Mouse (Mus musculus) gastrocnemius, postnatal 4 days (tissue): Measurements from ENCODE around the gene Srr. TPM values are rescaled to one million over a fixed set of nuclear protein-coding genes. Genes with fewer than 3 reads are reported as not detected.

Experiments used
- DNase-seq, 2 experiments: peaks; one replicate each; pipeline ENCODE4 v3.0.0; 2021 to 2022; ENCODE audit warnings: low spot score in 2 of 2, mixed read lengths in 2 of 2
- microRNA-seq: library from miRNA; unstranded; fragments of <30 nt; microRNA quantifications from one replicate; pipeline ENCODE4 v1.2.0, GENCODE M21; 2021
- total RNA-seq, 2 experiments: library from RNA; stranded (reverse); gene quantifications; 2 replicates each; pipeline ENCODE4 v1.2.3; 2021

Gene Srr
- total RNA-seq, 2 experiments from 2014 or later: 29.9 to 32.9 TPM

GRCm38 (mm10) chr11:74866640-74867039, 59.1 kb downstream of the Srr start:
- DNase-seq: peak; percentile 70 to 87

- DNase-seq: no peak
These were observed 60.5 kb downstream of the Srr start for GRCm38 (mm10) chr11:74865252-74865651.

- no peak for DNase-seq
These were observed 61.3 kb downstream of the Srr start for GRCm38 (mm10) chr11:74864421-74864820.

- no peak for DNase-seq
These were observed 62.3 kb downstream of the Srr start for GRCm38 (mm10) chr11:74863471-74863870.

GRCm38 (mm10) chr11:74862129-74862528, 63.6 kb downstream of the Srr start:
- no peak for DNase-seq

- no peak for DNase-seq
These were observed 68.0 kb downstream of the Srr start for GRCm38 (mm10) chr11:74857756-74858155.

Small RNA genes within 50 kb of the gene (microRNA-seq; reads per million reads assigned to microRNA genes)
- gene Mir6926: not detected

Other genes with a start within 250 kb of the Srr start
- 100 to 1,000 TPM; 128 to 136 TPM for gene Pafah1b1, start 201.3 kb downstream of the Srr start, total RNA-seq
- gene Mettl16, start 155.1 kb downstream of the Srr start, total RNA-seq: 10 to 100 TPM; 10.5 to 14.6 TPM
- 10 to 100 TPM; 12.3 to 13.0 TPM for gene Mnt, start 95.0 kb downstream of the Srr start, total RNA-seq
- gene Sgsm2, start 28.9 kb downstream of the Srr start, total RNA-seq: 10 to 100 TPM; 10.5 to 12.0 TPM
- gene Tsr1, start 27.9 kb downstream of the Srr start, total RNA-seq: 10 to 100 TPM; 28.6 to 30.4 TPM
- 10 to 100 TPM; 25.0 to 28.6 TPM for gene Smg6, start 125 bp downstream of the Srr start, total RNA-seq
- 10 to 100 TPM; 42.7 to 48.8 TPM for gene Hic1, start 243.6 kb upstream of the Srr start, total RNA-seq